In the genomic region with DNA sequence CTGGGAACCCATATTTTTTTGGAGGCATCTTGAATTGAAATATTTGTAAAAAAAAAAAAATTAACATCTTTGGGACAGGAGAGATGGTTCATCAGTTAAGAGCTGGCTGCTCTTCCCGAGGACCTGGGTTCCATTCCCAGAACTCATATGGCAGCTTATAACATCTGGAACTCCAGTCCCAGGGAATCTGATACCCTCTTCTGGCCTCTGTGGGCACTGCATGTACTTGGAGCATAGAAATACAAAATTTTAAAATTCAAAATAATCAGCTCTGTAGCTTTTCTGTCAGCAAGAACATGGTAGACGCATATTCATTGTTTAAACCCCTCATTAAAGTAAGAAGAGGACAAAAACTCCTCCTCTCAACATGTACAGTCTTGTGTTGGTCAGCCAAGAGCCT, we compare ENCODE assay signal across 22 mouse cellular contexts. TPM values are rescaled to one million over a fixed set of nuclear protein-coding genes. Genes with fewer than 3 reads are reported as not detected.
DNase-seq lines count a peak whose midpoint lies in the region; ATAC-seq and TF ChIP-seq lines count a peak whose summit lies in the region.
"Had no signal": no experiment of that assay in that cellular context is flagged by ENCODE, and none has a peak within 500 bp of the region (broad histone marks: within the 10 kb centered on the region; RNA-seq: fewer than 3 reads in every experiment).

No protein-coding gene starts in this region.

- TF ChIP-seq CTCF in gastrocnemius, adult 2 months (IDR thresholded peaks at IDR 0.05) = peak; percentile 31
- TF ChIP-seq CTCF in kidney, postnatal 0 days (IDR thresholded peaks at IDR 0.05; ENCODE audit: low read depth) = 0 out of 2 replicates have a peak, but pooled peaks have one; percentile 29
- TF ChIP-seq CTCF in lung, postnatal 0 days (IDR thresholded peaks at IDR 0.05) = peak; percentile 27

- WGBS in kidney, postnatal 0 days = 96% methylated on average over 2 of the region's 2 CpGs
- 89% methylated on average over 2 of the region's 2 CpGs for WGBS in lung, postnatal 0 days

- no peaks in the 10 kb centered on the region for H3K9me3 ChIP-seq in kidney, postnatal 0 days (replicated peaks; ENCODE audit: low read length)
- H3K9me3 ChIP-seq in lung, postnatal 0 days (ENCODE audit: low read length) = no peaks in the 10 kb centered on the region
- H3K9me3 ChIP-seq: embryonic facial prominence, embryonic 13.5 days; forebrain, embryonic 13.5 days; heart, embryonic 10.5 days had no signal

- ATAC-seq in kidney, postnatal 0 days (replicated peaks; ENCODE audit: low FRiP score, low read depth) = no peak
- ATAC-seq in lung, postnatal 0 days = no peak
- ATAC-seq: CD4-positive, CD25-positive, alpha-beta regulatory T cell, adult 4 months; forebrain, embryonic 13.5 days; forebrain, postnatal 0 days had no signal

- no peak overlapping the region for H3K4me3 ChIP-seq in gastrocnemius, adult 2 months
- no peak overlapping the region for H3K4me3 ChIP-seq in kidney, postnatal 0 days (replicated peaks; ENCODE audit: low read depth, low read length)
- no peak overlapping the region for H3K4me3 ChIP-seq in lung, postnatal 0 days (ENCODE audit: low read depth, low read length)
- H3K4me3 ChIP-seq: embryonic facial prominence, embryonic 13.5 days; forebrain, embryonic 13.5 days; heart, embryonic 10.5 days had no signal

- H3K27ac ChIP-seq in gastrocnemius, adult 2 months = no peak overlapping the region
- no peak overlapping the region for H3K27ac ChIP-seq in kidney, postnatal 0 days
- no peak overlapping the region for H3K27ac ChIP-seq in lung, postnatal 0 days (ENCODE audit: low read length)
- H3K27ac ChIP-seq: embryonic facial prominence, embryonic 13.5 days; forebrain, embryonic 13.5 days; heart, embryonic 10.5 days; hindbrain, embryonic 14.5 days had no signal

- intact Hi-C loops in gastrocnemius, adult 2 months (cut with DNase I) = no loop called here
- intact Hi-C loops in gastrocnemius, postnatal 14 days (cut with DNase I; ENCODE audit: low total_unique reads) = loop anchor here (5.0 kb wide), 1 partner anchor 60 kb away; no protein-coding TSS in a partner anchor

- no peaks in the 10 kb centered on the region for H3K36me3 ChIP-seq in kidney, postnatal 0 days (ENCODE audit: insufficient read depth, low read length)
- no peaks in the 10 kb centered on the region for H3K36me3 ChIP-seq in lung, postnatal 0 days (ENCODE audit: insufficient read depth, low read length)
- H3K36me3 ChIP-seq: embryonic facial prominence, embryonic 13.5 days; heart, embryonic 10.5 days had no signal

- H3K9ac ChIP-seq in kidney, postnatal 0 days (ENCODE audit: low read depth, low read length) = no peak overlapping the region
- no peak overlapping the region for H3K9ac ChIP-seq in lung, postnatal 0 days (replicated peaks; ENCODE audit: low read depth)
- H3K9ac ChIP-seq: embryonic facial prominence, embryonic 13.5 days; forebrain, embryonic 13.5 days; forebrain, postnatal 0 days; hindbrain, embryonic 14.5 days had no signal

- H3K4me1 ChIP-seq in kidney, postnatal 0 days (replicated peaks; ENCODE audit: insufficient read depth, low read length) = no peaks in the 10 kb centered on the region
- H3K4me1 ChIP-seq in lung, postnatal 0 days (ENCODE audit: insufficient read depth, low read depth, low read length) = no peaks in the 10 kb centered on the region
- H3K4me1 ChIP-seq: embryonic facial prominence, embryonic 13.5 days; forebrain, embryonic 13.5 days; heart, embryonic 10.5 days had no signal

- no peak overlapping the region for H3K4me2 ChIP-seq in kidney, postnatal 0 days (ENCODE audit: low read length)
- H3K4me2 ChIP-seq in lung, postnatal 0 days (replicated peaks; ENCODE audit: low read depth, low read length) = no peak overlapping the region
- H3K4me2 ChIP-seq: embryonic facial prominence, embryonic 13.5 days; forebrain, embryonic 13.5 days; hindbrain, embryonic 14.5 days had no signal

- no peak for DNase-seq in gastrocnemius, adult 2 months
- DNase-seq in gastrocnemius, postnatal 14 days = no peak
- DNase-seq in kidney, postnatal 0 days (ENCODE audit: low spot score) = no peak
- no peak for DNase-seq in kidney, postnatal 14 days
- DNase-seq in lung, postnatal 0 days (ENCODE audit: low spot score) = no peak
- no peak for DNase-seq in lung, adult 18-20 months
- no peak for DNase-seq in cerebellum, adult 11-12 months
- DNase-seq in adrenal gland, postnatal 4 days (ENCODE audit: low spot score in 2 of 2) = no peak
- DNase-seq: adrenal gland, postnatal 10 days; B cell, adult 2 months; cerebellum, adult 18-20 months; cerebellum, adult 9-11 months; cerebellum, postnatal 36 days; forebrain, postnatal 0 days; gastrocnemius, postnatal 36 days; heart, adult 11 months; heart, postnatal 10 days had no signal

- no peak for TF ChIP-seq EP300 in lung, postnatal 0 days (IDR thresholded peaks at IDR 0.05)

- no peaks in the 10 kb centered on the region for H3K27me3 ChIP-seq in kidney, postnatal 0 days (ENCODE audit: insufficient read depth, low read length)
- no peaks in the 10 kb centered on the region for H3K27me3 ChIP-seq in lung, postnatal 0 days (replicated peaks; ENCODE audit: insufficient read depth, low read length)
- H3K27me3 ChIP-seq: embryonic facial prominence, embryonic 13.5 days; forebrain, embryonic 13.5 days had no signal

RNA-seq across cellular contexts. Expression of a gene that starts 52.0 kb away (rescaled TPM):
- 10 to 100 TPM; 18.4 to 20.3 TPM for total RNA-seq in gastrocnemius, adult 2 months (2021)
- total RNA-seq in gastrocnemius, postnatal 14 days (2021) = 10 to 100 TPM; 17.4 to 17.5 TPM
- polyA plus RNA-seq in kidney, postnatal 0 days (2015; fragmentation: Nextera tagmentation; extraction: Ambion mirVana) = 12.3 and 13.9 TPM in 2 replicates
- 9.9 and 10.2 TPM in 2 replicates for polyA plus RNA-seq in lung, postnatal 0 days (2015; fragmentation: Nextera tagmentation; extraction: Ambion mirVana)
- 10 to 100 TPM; 57.1 to 68.6 TPM for total RNA-seq in adrenal gland, postnatal 4 days (2021)

RNA-seq across cellular contexts. Expression of a gene that starts 56.6 kb away (rescaled TPM):
- 100 to 1,000 TPM in 1 of 2 experiments, 10 to 100 TPM in 1; 70.3 to 119 TPM for total RNA-seq in gastrocnemius, adult 2 months (2021)
- total RNA-seq in gastrocnemius, postnatal 14 days (2021) = 100 to 1,000 TPM in 1 of 2 experiments, 10 to 100 TPM in 1; 96.8 to 123 TPM
- 86.4 and 94.3 TPM in 2 replicates for polyA plus RNA-seq in kidney, postnatal 0 days (2015; fragmentation: Nextera tagmentation; extraction: Ambion mirVana)
- 47.6 and 51.1 TPM in 2 replicates for polyA plus RNA-seq in lung, postnatal 0 days (2015; fragmentation: Nextera tagmentation; extraction: Ambion mirVana)
- total RNA-seq in adrenal gland, postnatal 4 days (2021) = 10 to 100 TPM; 72.9 to 75.1 TPM
